Mouse (Mus musculus) heart, postnatal 0 days (tissue): Measurements from ENCODE around the gene Hk3.

Experiments
- CTCF ChIP-seq: IDR thresholded peaks from 2 replicates; pipeline ENCODE4 v1.5.1; 2016; ENCODE audit warnings: antibody characterized with exemption, control low read depth, low read depth
- EP300 ChIP-seq: IDR thresholded peaks from 2 replicates; pipeline ENCODE4 v1.6.1; 2016; ENCODE audit warnings: antibody characterized with exemption, low read depth

GRCm38 (mm10) chr13:55018700-55019099, 2.5 kb downstream of the Hk3 start:
- TF ChIP-seq CTCF (no peak), EP300 (no peak)
